Mouse (Mus musculus): Measurements from ENCODE around the gene Plekhg1. TPM values are rescaled to one million over a fixed set of nuclear protein-coding genes. Genes with fewer than 3 reads are reported as not detected.

Plekhg1 gene
- polyA plus RNA-seq, 1 experiment from 2014 or later: 3.2 TPM

- no peak overlapping the region for H3K9ac ChIP-seq
- no peak overlapping the region for H3K4me3 ChIP-seq
- no peak for ATAC-seq
- no peaks in the 10 kb centered on the region for H3K4me1 ChIP-seq
- H3K27ac ChIP-seq: no peak overlapping the region
- no peaks in the 10 kb centered on the region for H3K36me3 ChIP-seq
- H3K4me2 ChIP-seq: no peak overlapping the region
- H3K9me3 ChIP-seq (replicated peaks): no peaks in the 10 kb centered on the region
- WGBS (ENCODE audit: insufficient replicate concordance): 78% methylated on average over 7 of the region's 7 CpGs
- H3K27me3 ChIP-seq (replicated peaks): no peaks in the 10 kb centered on the region
These were observed 207.2 kb downstream of the Plekhg1 start for GRCm38 (mm10) chr10:3947346-3947745.

GRCm38 (mm10) chr10:3949306-3949705 is 209.1 kb downstream of the Plekhg1 start:
- Histone ChIP-seq H3K9ac (no peak overlapping the region), H3K9me3 (replicated peaks) (no peaks in the 10 kb centered on the region), H3K4me2 (no peak overlapping the region), H3K4me3 (no peak overlapping the region), H3K27me3 (replicated peaks) (no peaks in the 10 kb centered on the region), H3K36me3 (no peaks in the 10 kb centered on the region), H3K4me1 (no peaks in the 10 kb centered on the region), H3K27ac (no peak overlapping the region)
- ATAC-seq: no peak
- 71% methylated on average over 6 of the region's 6 CpGs for WGBS (ENCODE audit: insufficient replicate concordance)

- Histone ChIP-seq H3K4me1 (no peaks in the 10 kb centered on the region), H3K27ac (no peak overlapping the region), H3K9me3 (replicated peaks) (no peaks in the 10 kb centered on the region), H3K4me3 (no peak overlapping the region), H3K27me3 (replicated peaks) (no peaks in the 10 kb centered on the region), H3K36me3 (peaks cover 12% of the 10 kb centered on the region), H3K4me2 (no peak overlapping the region), H3K9ac (no peak overlapping the region)
- WGBS (ENCODE audit: insufficient replicate concordance): 79% methylated on average over 22 of the region's 22 CpGs
- ATAC-seq: no peak
These were observed 216.3 kb downstream of the Plekhg1 start for GRCm38 (mm10) chr10:3956471-3956870.

GRCm38 (mm10) chr10:3958591-3958990 is 218.4 kb downstream of the Plekhg1 start:
- no peaks in the 10 kb centered on the region for H3K9me3 ChIP-seq (replicated peaks)
- H3K27ac ChIP-seq: no peak overlapping the region
- no peak overlapping the region for H3K9ac ChIP-seq
- WGBS (ENCODE audit: insufficient replicate concordance): 51% methylated on average over 5 of the region's 5 CpGs
- no peaks in the 10 kb centered on the region for H3K27me3 ChIP-seq (replicated peaks)
- no peak overlapping the region for H3K4me2 ChIP-seq
- H3K4me3 ChIP-seq: no peak overlapping the region
- ATAC-seq: no peak
- H3K36me3 ChIP-seq: peaks cover 12% of the 10 kb centered on the region
- no peaks in the 10 kb centered on the region for H3K4me1 ChIP-seq

GRCm38 (mm10) chr10:3969026-3969425 is 228.9 kb downstream of the Plekhg1 start:
- H3K4me2 ChIP-seq: no peak overlapping the region
- no peak overlapping the region for H3K27ac ChIP-seq
- no peak overlapping the region for H3K9ac ChIP-seq
- no peaks in the 10 kb centered on the region for H3K9me3 ChIP-seq (replicated peaks)
- peaks cover 22% of the 10 kb centered on the region for H3K4me1 ChIP-seq
- ATAC-seq: no peak
- no peaks in the 10 kb centered on the region for H3K27me3 ChIP-seq (replicated peaks)
- no peaks in the 10 kb centered on the region for H3K36me3 ChIP-seq
- WGBS (ENCODE audit: insufficient replicate concordance): 60% methylated on average over 3 of the region's 3 CpGs
- H3K4me3 ChIP-seq: no peak overlapping the region

GRCm38 (mm10) chr10:3972237-3972636 is 232.1 kb downstream of the Plekhg1 start:
- Histone ChIP-seq H3K4me1 (peaks cover 55% of the 10 kb centered on the region), H3K27me3 (replicated peaks) (no peaks in the 10 kb centered on the region), H3K9me3 (replicated peaks) (no peaks in the 10 kb centered on the region), H3K36me3 (peaks cover 6% of the 10 kb centered on the region), H3K27ac (peak overlapping the region; percentile 95), H3K4me3 (peak overlapping the region; percentile 77), H3K4me2 (peak overlapping the region; percentile 97), H3K9ac (0 out of 2 replicates have a peak overlapping the region, but pooled peaks have one; percentile 89)
- ATAC-seq: no peak
- 65% methylated on average over 9 of the region's 9 CpGs for WGBS (ENCODE audit: insufficient replicate concordance)

GRCm38 (mm10) chr10:3972981-3973588 is 232.9 kb downstream of the Plekhg1 start, which contains the start of gene Mthfd1l:
Mthfd1l (plus strand) TSS chr10:3973118.
- Histone ChIP-seq H3K9me3 (replicated peaks) (no peaks in the 10 kb centered on the region), H3K36me3 (peaks cover 15% of the 10 kb centered on the region), H3K9ac (peak within 1 kb of the TSS; percentile 89), H3K27me3 (replicated peaks) (no peaks in the 10 kb centered on the region), H3K4me1 (peaks cover 61% of the 10 kb centered on the region), H3K4me3 (peak within 1 kb of the TSS; percentile 77), H3K4me2 (peak within 1 kb of the TSS; percentile 97), H3K27ac (peak within 1 kb of the TSS; percentile 95)
- WGBS (ENCODE audit: insufficient replicate concordance): under 1% methylated on average over 40 of the region's 40 CpGs
- ATAC-seq: peak; percentile 76

- Histone ChIP-seq H3K36me3 (peaks cover 20% of the 10 kb centered on the region), H3K27me3 (replicated peaks) (no peaks in the 10 kb centered on the region), H3K9ac (peak overlapping the region; percentile 89), H3K4me1 (peaks cover 61% of the 10 kb centered on the region), H3K4me3 (peak overlapping the region; percentile 77), H3K9me3 (replicated peaks) (no peaks in the 10 kb centered on the region), H3K4me2 (peak overlapping the region; percentile 97), H3K27ac (peak overlapping the region; percentile 95)
- peak; percentile 91 for ATAC-seq
- 2% methylated on average over 39 of the region's 39 CpGs for WGBS (ENCODE audit: insufficient replicate concordance)
These were observed 233.5 kb downstream of the Plekhg1 start for GRCm38 (mm10) chr10:3973589-3974070.

- Histone ChIP-seq H3K27ac (peak overlapping the region; percentile 95), H3K36me3 (peaks cover 28% of the 10 kb centered on the region), H3K4me1 (peaks cover 58% of the 10 kb centered on the region), H3K9ac (peak overlapping the region; percentile 89), H3K4me3 (peak overlapping the region; percentile 77), H3K4me2 (peak overlapping the region; percentile 97), H3K27me3 (replicated peaks) (no peaks in the 10 kb centered on the region), H3K9me3 (replicated peaks) (no peaks in the 10 kb centered on the region)
- 62% methylated on average over 3 of the region's 3 CpGs for WGBS (ENCODE audit: insufficient replicate concordance)
- ATAC-seq: no peak
These were observed 234.2 kb downstream of the Plekhg1 start for GRCm38 (mm10) chr10:3974380-3974779.

GRCm38 (mm10) chr10:3975898-3976622 is 235.9 kb downstream of the Plekhg1 start:
- Histone ChIP-seq H3K27me3 (replicated peaks) (no peaks in the 10 kb centered on the region), H3K9ac (peak overlapping the region; percentile 89), H3K9me3 (replicated peaks) (no peaks in the 10 kb centered on the region), H3K4me3 (peak overlapping the region; percentile 77; the same call in 1 of the 2 replicates), H3K36me3 (peaks cover 44% of the 10 kb centered on the region), H3K27ac (peak overlapping the region; percentile 95), H3K4me1 (peaks cover 58% of the 10 kb centered on the region), H3K4me2 (peak overlapping the region; percentile 97)
- 53% methylated on average over 6 of the region's 6 CpGs for WGBS (ENCODE audit: insufficient replicate concordance)
- no peak for ATAC-seq

- peak overlapping the region; percentile 97; the same call in 1 of the 2 replicates for H3K4me2 ChIP-seq
These were observed 236.5 kb downstream of the Plekhg1 start for GRCm38 (mm10) chr10:3976623-3977010.

GRCm38 (mm10) chr10:3978326-3978725 is 238.2 kb downstream of the Plekhg1 start:
- WGBS (ENCODE audit: insufficient replicate concordance): 76% methylated on average over 3 of the region's 3 CpGs
- no peaks in the 10 kb centered on the region for H3K9me3 ChIP-seq (replicated peaks)
- no peak for ATAC-seq
- peaks cover 67% of the 10 kb centered on the region for H3K36me3 ChIP-seq
- peak overlapping the region; percentile 17; the same call in 1 of the 2 replicates for H3K27ac ChIP-seq
- peaks cover 41% of the 10 kb centered on the region for H3K4me1 ChIP-seq
- no peak overlapping the region for H3K4me2 ChIP-seq
- H3K9ac ChIP-seq: no peak overlapping the region
- no peaks in the 10 kb centered on the region for H3K27me3 ChIP-seq (replicated peaks)
- no peak overlapping the region for H3K4me3 ChIP-seq

More at GRCm38 (mm10) chr10:3976623-3977010, 236.5 kb downstream of the Plekhg1 start:
- Histone ChIP-seq H3K27ac (peak overlapping the region; percentile 95), H3K36me3 (peaks cover 50% of the 10 kb centered on the region), H3K9ac (no peak overlapping the region), H3K9me3 (replicated peaks) (no peaks in the 10 kb centered on the region), H3K4me3 (no peak overlapping the region), H3K27me3 (replicated peaks) (no peaks in the 10 kb centered on the region), H3K4me1 (peaks cover 57% of the 10 kb centered on the region)
- WGBS (ENCODE audit: insufficient replicate concordance): 89% methylated on average over 4 of the region's 4 CpGs
- ATAC-seq: no peak

All from liver, embryonic 12.5 days (tissue).